Mouse (Mus musculus): Measurements from ENCODE around the gene Galnt16.

GRCm38 (mm10) chr12:80569561-80569960 lies 51.5 kb downstream of the Galnt16 start:
- no peak for TF ChIP-seq CTCF (IDR thresholded peaks at IDR 0.05; ENCODE audit: extremely low read depth, insufficient read depth, insufficient read length, insufficient replicate concordance)
- TF ChIP-seq POLR2A (IDR thresholded peaks at IDR 0.05; ENCODE audit: low read depth, low read length), result no peak

All from spleen, adult 2 months (tissue).